ENCODE assay signal across 8 mouse cellular contexts in genomic region chr4:116650924-116651796, GRCm38 (mm10). TPM values are rescaled to one million over a fixed set of nuclear protein-coding genes. Genes with fewer than 3 reads are reported as not detected.
A peak's percentile ranks its signal among the peaks of the same experiment; 100 is the strongest.
DNase-seq lines count a peak whose midpoint lies in the region; ATAC-seq lines count a peak whose summit lies in the region.

Gene Akr1a1 (minus strand): TSS chr4:116651680.

- H3K4me3 ChIP-seq in hindbrain, embryonic 12.5 days = peak within 1 kb of the TSS; percentile 88

- H3K4me1 ChIP-seq in hindbrain, embryonic 12.5 days = peaks cover 33% of the 10 kb centered on the region

- WGBS in hindbrain, embryonic 12.5 days = under 1% methylated on average over 39 of the region's 39 CpGs

- H3K36me3 ChIP-seq in hindbrain, embryonic 12.5 days = peaks cover 15% of the 10 kb centered on the region; the same call in 1 of the 2 replicates

- no peaks in the 10 kb centered on the region for H3K9me3 ChIP-seq in hindbrain, embryonic 12.5 days (replicated peaks)

- H3K27me3 ChIP-seq in hindbrain, embryonic 12.5 days = no peaks in the 10 kb centered on the region

- DNase-seq in Muller cell, postnatal 12 days (ENCODE audit: inconsistent ontology term) = peak; percentile 93
- DNase-seq in cerebellum, adult 9-11 months = peak; percentile 89
- peak; percentile 86 to 89 for DNase-seq in frontal cortex, postnatal 10 days (ENCODE audit: low spot score in 2 of 2)
- peak; percentile 86 to 94 for DNase-seq in layer of hippocampus, postnatal 14 days (ENCODE audit: low spot score in 2 of 2)
- peak; percentile 91 for DNase-seq in lung, postnatal 14 days
- DNase-seq in retina, adult 2 months (ENCODE audit: low read depth, low spot score) = peak; percentile 74
- DNase-seq in thymus, postnatal 36 days = peak; percentile 89 to 90

- peak within 1 kb of the TSS; percentile 84 for H3K4me2 ChIP-seq in hindbrain, embryonic 12.5 days (replicated peaks)

- peak within 1 kb of the TSS; percentile 85 for H3K9ac ChIP-seq in hindbrain, embryonic 12.5 days

- ATAC-seq in hindbrain, embryonic 12.5 days (ENCODE audit: low FRiP score) = peak; percentile 99

- peak within 1 kb of the TSS; percentile 86 for H3K27ac ChIP-seq in hindbrain, embryonic 12.5 days

RNA-seq across cellular contexts. Expression of gene Akr1a1, which starts in this region (rescaled TPM):
- 566 and 569 TPM in 2 replicates for polyA plus RNA-seq in hindbrain, embryonic 12.5 days (2016; fragmentation: Nextera tagmentation; extraction: Ambion mirVana)
- 100 to 1,000 TPM; 474 to 484 TPM for total RNA-seq in layer of hippocampus, postnatal 14 days (2021)

Comparison
In these comparisons a context has a peak if more than half of its experiments do, and no peak if none do; other contexts are left out.
1. Peak in every context shown above with its lines: DNase-seq, ATAC-seq, H3K4me3 ChIP-seq and H3K27ac ChIP-seq.